In the genomic region with DNA sequence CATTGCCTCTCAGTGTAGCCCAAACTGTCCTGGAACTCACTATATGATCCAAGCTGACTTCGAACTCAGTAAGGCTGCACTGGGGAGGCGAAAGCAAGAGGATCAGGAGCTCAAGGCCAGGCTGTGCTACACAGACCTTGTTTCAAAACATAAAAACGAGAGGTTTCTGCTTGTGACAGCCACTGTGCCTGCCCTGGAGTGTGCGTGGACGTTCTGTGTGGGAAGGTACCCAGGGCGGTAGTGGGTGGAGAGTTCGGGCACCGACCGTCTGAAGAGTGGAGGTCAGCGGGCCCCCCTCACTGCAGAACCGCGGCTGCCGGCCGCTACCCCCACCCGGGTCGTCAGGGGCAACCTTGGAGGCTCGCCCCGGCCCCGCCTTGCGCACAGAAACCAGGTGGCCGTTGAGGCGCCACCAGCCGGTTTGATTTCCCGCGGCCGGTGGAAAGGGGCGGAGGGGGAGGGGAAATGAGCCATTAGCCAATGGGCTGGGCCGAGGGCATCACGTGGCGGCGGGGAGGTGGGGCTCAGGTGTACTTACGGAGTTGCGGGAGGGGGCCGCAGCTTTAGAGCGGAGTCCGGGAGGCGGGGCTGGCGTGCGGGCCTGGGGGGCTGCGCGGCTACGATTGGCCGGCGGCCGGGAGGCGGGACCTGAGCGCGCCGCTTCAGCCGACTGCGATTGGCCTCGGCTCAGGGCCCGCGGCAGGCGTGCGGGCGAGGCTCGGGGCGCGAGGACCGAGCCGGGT, we compare ENCODE assay signal across 8 mouse cellular contexts. TPM values are rescaled to one million over a fixed set of nuclear protein-coding genes. Genes with fewer than 3 reads are reported as not detected.
A peak's percentile ranks its signal among the peaks of the same experiment; 100 is the strongest.
DNase-seq lines count a peak whose midpoint lies in the region; ATAC-seq lines count a peak whose summit lies in the region.

Gene Ybx2 (plus strand): TSS at position 660 of the 743 bp plus-strand sequence.

- peak within 1 kb of the TSS; percentile 100 for H3K4me2 ChIP-seq in hindbrain, embryonic 15.5 days

- no peak within 1 kb of the TSS for H3K27ac ChIP-seq in hindbrain, embryonic 15.5 days (replicated peaks)

- peak within 1 kb of the TSS; percentile 56 for H3K9ac ChIP-seq in hindbrain, embryonic 15.5 days

- H3K4me3 ChIP-seq in hindbrain, embryonic 15.5 days = peak within 1 kb of the TSS; percentile 69

- no peaks in the 10 kb centered on the region for H3K36me3 ChIP-seq in hindbrain, embryonic 15.5 days

- ATAC-seq in activated CD4-positive, CD25-positive, alpha-beta regulatory T cell, adult 4 months = peak; percentile 77
- ATAC-seq in hindbrain, embryonic 15.5 days (ENCODE audit: low FRiP score, low read depth) = peak; percentile 96

- H3K4me1 ChIP-seq in hindbrain, embryonic 15.5 days (replicated peaks) = peaks cover 28% of the 10 kb centered on the region

- DNase-seq in cerebellum, postnatal 4 days (ENCODE audit: low spot score in 2 of 2) = peak; percentile 75 to 90
- DNase-seq in gastrocnemius, adult 18-20 months (ENCODE audit: low spot score) = peak; percentile 92
- DNase-seq in left cerebral cortex, adult 11 months (ENCODE audit: low spot score) = peak; percentile 73
- peak; percentile 89 for DNase-seq in lung, postnatal 36 days
- DNase-seq in right cerebral cortex, adult 18-20 months = peak; percentile 89
- DNase-seq in urinary bladder, adult 2 months (ENCODE audit: low spot score) = peak; percentile 80

- peaks cover 25% of the 10 kb centered on the region for H3K27me3 ChIP-seq in hindbrain, embryonic 15.5 days

- no peaks in the 10 kb centered on the region for H3K9me3 ChIP-seq in hindbrain, embryonic 15.5 days

- 1% methylated on average over 54 of the region's 62 CpGs for whole genome bisulfite sequencing in hindbrain, embryonic 15.5 days

RNA-seq across cellular contexts. Expression of gene Ybx2, which starts in this region (rescaled TPM):
- polyA plus RNA-seq in activated CD4-positive, CD25-positive, alpha-beta regulatory T cell, adult 4 months (2017; shearing (Covaris generic)) = not detected
- total RNA-seq in gastrocnemius, adult 18-20 months (2021) = 10 to 100 TPM in 1 of 2 experiments, 1 to 10 TPM in 1; 9.3 to 11.4 TPM
- 6.7 and 6.8 TPM in 2 replicates for polyA plus RNA-seq in hindbrain, embryonic 15.5 days (2015; fragmentation: Nextera tagmentation; extraction: Ambion mirVana)
- 3.7 and 6.2 TPM in 2 replicates for polyA plus RNA-seq in urinary bladder, adult 2 months (2012; rRNA removed)

Comparison
In these comparisons a context has a peak if more than half of its experiments do, and no peak if none do; other contexts are left out.
1. Peak in ATAC-seq in activated CD4-positive, CD25-positive, alpha-beta regulatory T cell, adult 4 months; RNA of the gene not detected or under 1 TPM.